Mouse (Mus musculus) kidney, adult 2 months (tissue): ENCODE results near the gene Mybl2.

ENCODE experiments used
- CTCF ChIP-seq: fragments of 200-500 bp; conservative IDR thresholded peaks from 2 replicates; pipeline ENCODE4 v1.5.1; 2011; ENCODE audit warnings: low read depth, mild to moderate bottlenecking, control low read depth, low read length, moderate library complexity, mixed read lengths; ENCODE audit not compliant: insufficient read depth, insufficient read length
- POLR2A ChIP-seq: fragments of 200-500 bp; IDR thresholded peaks from one replicate; pipeline ENCODE4 v1.6.1; 2011; ENCODE audit warnings: low read depth, low read length, control low read depth

DNA sequence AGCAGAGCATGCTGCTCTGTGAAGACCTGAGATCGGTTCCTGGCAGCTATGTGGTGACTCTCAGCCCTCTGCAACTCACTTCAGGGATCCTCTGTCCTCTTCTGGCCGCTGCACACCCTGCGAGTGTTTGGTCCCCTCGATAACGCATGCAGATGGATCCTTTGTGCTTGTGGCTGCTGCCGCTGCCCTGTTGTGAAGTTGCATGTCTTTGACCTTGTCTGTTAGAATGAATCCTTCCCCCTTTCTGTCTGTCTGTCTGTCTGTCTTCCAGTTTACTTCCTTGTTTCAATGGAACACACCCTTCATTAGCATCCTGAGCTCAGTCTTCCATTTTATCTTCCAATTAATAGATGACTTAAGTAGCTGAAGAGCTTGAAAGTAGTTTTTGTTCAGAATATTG is 11.8 kb downstream of the Mybl2 start:
- TF ChIP-seq CTCF = no peak
- no peak for TF ChIP-seq POLR2A
